Mouse (Mus musculus) forebrain, embryonic 13.5 days (tissue): ENCODE results near the gene Gm38119. TPM values are rescaled to one million over a fixed set of nuclear protein-coding genes. Genes with fewer than 3 reads are reported as not detected.

ENCODE experiments used
- polyA plus RNA-seq: library from polyadenylated mRNA; unstranded; fragments of >200 nt; fragmentation: Nextera tagmentation; extraction: Ambion mirVana; gene quantifications from 2 replicates; pipeline ENCODE4 v1.2.1, GENCODE M21; 2015

Gm38119 gene
- polyA plus RNA-seq, 1 experiment from 2014 or later: not detected

Other genes starting within 250 kb of the Gm38119 start
- not detected in 2 replicates for gene Sprr4, start 238.6 kb downstream of the Gm38119 start, polyA plus RNA-seq
- not detected in 2 replicates for gene 2310046K23Rik, start 204.6 kb downstream of the Gm38119 start, polyA plus RNA-seq
- gene Ivl, start 165.4 kb downstream of the Gm38119 start, polyA plus RNA-seq: not detected in 2 replicates
- gene Smcp, start 150.1 kb downstream of the Gm38119 start, polyA plus RNA-seq: not detected in 2 replicates
- not detected in 2 replicates for gene 2210017I01Rik, start 131.6 kb downstream of the Gm38119 start, polyA plus RNA-seq
- not detected in 2 replicates for gene Lce6a, start 117.4 kb downstream of the Gm38119 start, polyA plus RNA-seq
- gene Lce1a1, start 90.8 kb downstream of the Gm38119 start, polyA plus RNA-seq: not detected in 2 replicates
- not detected in 2 replicates for gene Lce1b, start 82.2 kb downstream of the Gm38119 start, polyA plus RNA-seq
- not detected in 2 replicates for gene Lce1a2, start 68.8 kb downstream of the Gm38119 start, polyA plus RNA-seq
- gene Lce1c, start 59.8 kb downstream of the Gm38119 start, polyA plus RNA-seq: not detected in 2 replicates
- gene Lce1d, start 51.9 kb downstream of the Gm38119 start, polyA plus RNA-seq: not detected in 2 replicates
- not detected in 2 replicates for gene Lce1e, start 30.0 kb downstream of the Gm38119 start, polyA plus RNA-seq
- gene Lce1f, start 18.7 kb downstream of the Gm38119 start, polyA plus RNA-seq: not detected in 2 replicates
- not detected in 2 replicates for gene Lce1g, start 13.2 kb upstream of the Gm38119 start, polyA plus RNA-seq
- not detected in 2 replicates for gene Lce1h, start 26.0 kb upstream of the Gm38119 start, polyA plus RNA-seq
- not detected in 2 replicates for gene Lce1i, start 39.8 kb upstream of the Gm38119 start, polyA plus RNA-seq
- not detected in 2 replicates for gene Lce1j, start 51.4 kb upstream of the Gm38119 start, polyA plus RNA-seq
- not detected in 2 replicates for gene Lce1k, start 68.8 kb upstream of the Gm38119 start, polyA plus RNA-seq
- not detected in 2 replicates for gene Kprp, start 88.2 kb upstream of the Gm38119 start, polyA plus RNA-seq
- gene Lce1l, start 112.2 kb upstream of the Gm38119 start, polyA plus RNA-seq: not detected in 2 replicates
- gene 2310050C09Rik, start 131.1 kb upstream of the Gm38119 start, polyA plus RNA-seq: not detected in 2 replicates
- not detected in 2 replicates for gene Lce3a, start 187.1 kb upstream of the Gm38119 start, polyA plus RNA-seq
- not detected in 2 replicates for gene Lce3b, start 193.9 kb upstream of the Gm38119 start, polyA plus RNA-seq
- not detected in 2 replicates for gene Lce3c, start 205.4 kb upstream of the Gm38119 start, polyA plus RNA-seq
- not detected in 2 replicates for gene Lce3d, start 218.3 kb upstream of the Gm38119 start, polyA plus RNA-seq
- gene Lce3e, start 228.0 kb upstream of the Gm38119 start, polyA plus RNA-seq: not detected in 2 replicates